In the genomic region with DNA sequence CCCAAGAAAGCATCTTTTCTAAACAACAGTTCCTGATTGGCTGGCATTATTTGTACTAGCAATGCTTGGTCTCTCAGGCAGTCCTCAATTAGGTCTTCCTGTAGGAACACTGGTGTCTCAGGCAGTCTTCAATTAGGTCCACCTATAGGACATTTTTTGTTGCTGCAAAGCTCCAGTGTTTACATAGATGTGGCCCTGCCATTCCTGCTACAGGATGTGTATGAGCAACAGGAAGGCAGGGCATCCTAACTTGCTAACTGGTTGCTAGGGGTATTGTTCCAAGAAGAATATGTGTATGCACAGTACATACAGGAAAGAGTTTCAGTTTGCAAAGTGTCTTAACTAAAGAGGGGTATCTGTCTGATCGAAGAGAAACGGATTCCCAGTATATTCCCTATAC, we compare ENCODE assay signal across 15 mouse cellular contexts.
"Had no signal": no experiment of that assay in that cellular context is flagged by ENCODE, and none has a peak within 500 bp of the region (broad histone marks: within the 10 kb centered on the region; RNA-seq: fewer than 3 reads in every experiment).

No protein-coding gene starts in this region.

- ATAC-seq: liver, embryonic 12.5 days; midbrain, embryonic 13.5 days; midbrain, embryonic 15.5 days had no signal

- H3K9ac ChIP-seq: limb, embryonic 15.5 days; liver, embryonic 12.5 days; liver, embryonic 14.5 days; midbrain, embryonic 13.5 days; midbrain, embryonic 15.5 days; neural tube, embryonic 12.5 days; stomach, embryonic 15.5 days had no signal

- H3K27me3 ChIP-seq: limb, embryonic 15.5 days; liver, embryonic 12.5 days; midbrain, embryonic 13.5 days; midbrain, embryonic 15.5 days; neural tube, embryonic 12.5 days; stomach, embryonic 15.5 days had no signal

- H3K4me1 ChIP-seq: limb, embryonic 15.5 days; liver, embryonic 12.5 days; midbrain, embryonic 13.5 days; midbrain, embryonic 15.5 days; neural tube, embryonic 12.5 days; stomach, embryonic 15.5 days had no signal

- H3K4me3 ChIP-seq: limb, embryonic 15.5 days; liver, embryonic 12.5 days; megakaryocyte, embryonic 14.5 days; midbrain, embryonic 13.5 days; midbrain, embryonic 15.5 days; neural tube, embryonic 12.5 days; stomach, embryonic 15.5 days had no signal

- DNase-seq: right cerebral cortex, postnatal 14 days; thymus, adult 2 months; thymus, postnatal 25 days; thymus, postnatal 4 days had no signal

- H3K36me3 ChIP-seq: limb, embryonic 15.5 days; liver, embryonic 12.5 days; midbrain, embryonic 13.5 days; midbrain, embryonic 15.5 days; neural tube, embryonic 12.5 days; stomach, embryonic 15.5 days had no signal

- H3K9me3 ChIP-seq: limb, embryonic 15.5 days; liver, embryonic 12.5 days; megakaryocyte, embryonic 14.5 days; midbrain, embryonic 13.5 days; midbrain, embryonic 15.5 days; neural tube, embryonic 12.5 days; stomach, embryonic 15.5 days had no signal

- H3K27ac ChIP-seq: limb, embryonic 15.5 days; liver, embryonic 12.5 days; liver, embryonic 14.5 days; macrophage; midbrain, embryonic 13.5 days; midbrain, embryonic 15.5 days; neural tube, embryonic 12.5 days; stomach, embryonic 15.5 days; stomach, postnatal 0 days had no signal

- H3K4me2 ChIP-seq: limb, embryonic 15.5 days; liver, embryonic 12.5 days; midbrain, embryonic 11.5 days; midbrain, embryonic 13.5 days; midbrain, embryonic 15.5 days; neural tube, embryonic 12.5 days; stomach, embryonic 15.5 days had no signal
